Mouse (Mus musculus) gastrocnemius, postnatal 25 days (tissue): Measurements from ENCODE around the gene Acss1. TPM values are rescaled to one million over a fixed set of nuclear protein-coding genes. Genes with fewer than 3 reads are reported as not detected.

Source experiments
- DNase-seq: peaks from one replicate; pipeline ENCODE4 v3.0.0; 2022
- long read RNA-seq, 2 experiments: library from polyadenylated mRNA; stranded (forward); transcript quantifications; one replicate each; pipeline ENCODE4 v2.0.0; 2021
- total RNA-seq, 2 experiments: library from RNA; stranded (reverse); gene quantifications; 1 replicate in 1 of 2; 2 replicates in 1 of 2; pipeline ENCODE4 v1.2.3; 2021

The Acss1 gene
- total RNA-seq = 10 to 100 TPM in 1 of 2 experiments, 1 to 10 TPM in 1; 6.8 to 16.6 TPM
- long read RNA-seq, experiment 1, transcript Acss1-201 (14 exons, 3,618 nt) = major isoform, 13 of 17 reads
- long read RNA-seq, experiment 1, partial matches to known transcripts = 1 of 17 reads
- long read RNA-seq, experiment 1, other reads (novel, unspliced or antisense) = 3 of 17 reads
- long read RNA-seq, experiment 2, transcript Acss1-201 (14 exons, 3,618 nt) = major isoform, 26 of 39 reads
- long read RNA-seq, experiment 2, partial matches to known transcripts = 4 of 39 reads
- long read RNA-seq, experiment 2, other reads (novel, unspliced or antisense) = 9 of 39 reads

- DNase-seq = peak; percentile 69
These were observed at the start of gene Acss1 for GRCm38 (mm10) chr2:150667820-150668766. Gene Acss1, minus strand, starts transcription at chr2:150668500.

GRCm38 (mm10) chr2:150712167-150712674 lies 43.9 kb upstream of the Acss1 start:
- no peak for DNase-seq

GRCm38 (mm10) chr2:150691481-150692170 lies 23.3 kb upstream of the Acss1 start:
- no peak for DNase-seq

- no peak for DNase-seq
These were observed 21.9 kb upstream of the Acss1 start for GRCm38 (mm10) chr2:150690216-150690615.

GRCm38 (mm10) chr2:150689223-150689800 lies 21.0 kb upstream of the Acss1 start, which contains the start of gene Vsx1:
Gene Vsx1, minus strand, starts transcription at chr2:150689360.
- no peak for DNase-seq

GRCm38 (mm10) chr2:150688541-150689186 lies 20.4 kb upstream of the Acss1 start:
- no peak for DNase-seq

- DNase-seq = no peak
These were observed 19.7 kb upstream of the Acss1 start for GRCm38 (mm10) chr2:150687871-150688540.

GRCm38 (mm10) chr2:150685389-150685788 lies 17.1 kb upstream of the Acss1 start:
- DNase-seq = no peak

GRCm38 (mm10) chr2:150684451-150684850 lies 16.2 kb upstream of the Acss1 start:
- no peak for DNase-seq

- DNase-seq = no peak
These were observed 13.3 kb upstream of the Acss1 start for GRCm38 (mm10) chr2:150681581-150681980.

GRCm38 (mm10) chr2:150678392-150678791 lies 10.1 kb upstream of the Acss1 start:
- peak; percentile 29 for DNase-seq

GRCm38 (mm10) chr2:150675525-150675924 lies 7.2 kb upstream of the Acss1 start:
- DNase-seq = no peak

GRCm38 (mm10) chr2:150674900-150675299 lies 6.6 kb upstream of the Acss1 start:
- DNase-seq = peak; percentile 47

- DNase-seq = no peak
These were observed 5.6 kb upstream of the Acss1 start for GRCm38 (mm10) chr2:150673929-150674328.

- no peak for DNase-seq
These were observed 3.5 kb upstream of the Acss1 start for GRCm38 (mm10) chr2:150671609-150672290.

- no peak for DNase-seq
These were observed 2.6 kb upstream of the Acss1 start for GRCm38 (mm10) chr2:150670926-150671325.

GRCm38 (mm10) chr2:150669454-150670045 lies 1.2 kb upstream of the Acss1 start:
- no peak for DNase-seq

GRCm38 (mm10) chr2:150668956-150669355 lies 656 bp upstream of the Acss1 start:
- DNase-seq = no peak

- no peak for DNase-seq
These were observed 1.1 kb downstream of the Acss1 start for GRCm38 (mm10) chr2:150667065-150667819.
